Mouse (Mus musculus): ENCODE measurements at regions not wholly inside any gene's neighbourhood (a gene's known extent, or its start where the extent isn't known, plus 50 kb on each side); places are given as distances from the start of the nearest gene placed in this dataset.

DNA sequence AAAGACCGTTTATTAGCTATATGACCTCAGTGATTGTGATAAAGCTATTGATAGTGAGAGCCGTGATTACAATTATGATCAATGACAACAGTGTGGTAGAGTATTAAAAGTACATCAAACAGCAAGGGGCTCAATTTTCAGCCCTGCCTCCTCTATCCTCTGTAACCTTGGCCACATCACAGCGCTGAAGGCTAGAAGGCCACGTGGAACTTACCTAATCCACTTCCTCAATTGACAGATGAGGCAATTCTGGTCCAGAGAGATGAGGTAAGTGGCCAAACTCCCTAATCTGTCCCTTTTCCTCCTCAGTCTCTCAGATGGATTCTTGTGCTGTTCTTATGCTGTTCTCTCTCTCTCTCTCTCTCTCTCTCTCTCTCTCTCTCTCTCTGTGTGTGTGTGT lies 114.7 kb upstream of the Tle3 start:
- DNase-seq (ENCODE audit: low spot score) (no peak), ATAC-seq (replicated peaks; ENCODE audit: low FRiP score) (no peak)
- Histone ChIP-seq H3K9ac (ENCODE audit: low read length) (no peak overlapping the region), H3K4me2 (ENCODE audit: low read depth, low read length, severe bottlenecking) (no peak overlapping the region), H3K4me3 (ENCODE audit: low read depth, low read length) (no peak overlapping the region), H3K9me3 (ENCODE audit: control insufficient read depth, low read length) (no peaks in the 10 kb centered on the region), H3K36me3 (ENCODE audit: control insufficient read depth, insufficient read depth, low read length) (no peaks in the 10 kb centered on the region), H3K4me1 (replicated peaks; ENCODE audit: control insufficient read depth, insufficient read depth, low read length) (peaks cover 10% of the 10 kb centered on the region), H3K27me3 (ENCODE audit: control insufficient read depth, insufficient read depth, low read length) (no peaks in the 10 kb centered on the region; the same call in 1 of the 2 replicates), H3K27ac (ENCODE audit: low read depth, low read length) (no peak overlapping the region)
- WGBS: 79% methylated on average over 4 of the region's 4 CpGs

DNA sequence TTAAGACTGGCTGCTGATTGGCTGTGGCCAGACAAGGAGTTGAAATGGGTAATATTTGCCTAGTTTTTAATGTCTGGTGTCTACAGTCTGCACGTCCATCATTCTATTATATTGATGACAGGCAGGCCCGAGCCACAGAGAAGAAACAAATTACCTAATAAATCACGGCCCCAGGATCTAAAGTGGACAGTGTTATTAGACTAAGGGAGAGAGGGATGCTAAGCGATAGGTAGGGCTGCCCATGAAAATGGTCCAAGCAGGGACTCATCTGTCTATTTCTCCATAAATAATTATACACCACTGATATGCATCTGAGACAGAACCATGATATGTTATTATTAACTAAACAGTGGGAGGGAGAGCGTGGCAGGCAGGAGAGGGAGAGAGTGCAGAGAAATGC lies 114.1 kb upstream of the Tle3 start:
- ATAC-seq (replicated peaks; ENCODE audit: low FRiP score) (no peak), DNase-seq (ENCODE audit: low spot score) (no peak)
- H3K4me2 ChIP-seq (ENCODE audit: low read depth, low read length, severe bottlenecking): no peak overlapping the region
- no peak overlapping the region for H3K9ac ChIP-seq (ENCODE audit: low read length)
- no peak overlapping the region for H3K4me3 ChIP-seq (ENCODE audit: low read depth, low read length)
- peaks cover 10% of the 10 kb centered on the region for H3K4me1 ChIP-seq (replicated peaks; ENCODE audit: control insufficient read depth, insufficient read depth, low read length)
- no peak overlapping the region for H3K27ac ChIP-seq (ENCODE audit: low read depth, low read length)
- WGBS: 77% methylated on average over 5 of the region's 5 CpGs
- H3K27me3 ChIP-seq (ENCODE audit: control insufficient read depth, insufficient read depth, low read length): no peaks in the 10 kb centered on the region; the same call in 1 of the 2 replicates
- no peaks in the 10 kb centered on the region for H3K9me3 ChIP-seq (ENCODE audit: control insufficient read depth, low read length)
- no peaks in the 10 kb centered on the region for H3K36me3 ChIP-seq (ENCODE audit: control insufficient read depth, insufficient read depth, low read length)

DNA sequence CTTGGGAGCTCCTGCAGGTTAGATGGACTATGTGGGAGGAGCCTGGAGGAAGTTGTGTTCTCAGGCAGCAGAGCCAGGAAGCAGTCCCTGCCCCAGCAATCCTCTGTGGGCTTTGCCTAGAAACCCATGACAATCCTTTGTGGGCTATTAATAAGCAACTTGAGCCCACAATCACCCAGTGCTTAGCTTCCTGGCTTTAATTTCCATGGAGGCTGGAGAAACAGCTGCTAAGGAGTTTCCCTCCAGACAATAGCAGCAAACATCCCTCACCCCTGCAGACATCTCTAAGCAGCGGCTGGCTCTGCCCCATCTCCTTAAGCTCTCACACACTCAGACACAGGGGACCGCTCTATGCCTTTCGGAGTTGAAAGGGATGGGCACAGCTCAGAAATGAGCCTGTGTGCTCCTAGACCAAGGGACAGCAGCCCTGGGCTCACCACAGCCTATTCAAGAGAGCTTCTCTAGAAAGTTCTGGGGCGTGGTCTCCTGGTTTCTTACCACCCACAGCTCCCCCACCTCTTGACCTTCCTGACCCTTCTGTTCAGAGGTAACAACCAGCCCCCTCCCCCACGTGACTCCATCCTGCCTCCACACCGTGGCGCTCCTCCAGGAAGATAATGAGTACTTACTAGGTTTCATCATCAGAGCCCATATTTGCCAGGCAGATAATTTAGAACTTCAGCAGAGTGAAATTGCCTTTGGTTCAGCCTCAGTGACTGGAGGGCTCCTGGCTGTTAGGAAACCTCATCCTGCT lies 112.6 kb upstream of the Tle3 start:
- Histone ChIP-seq H3K4me3 (ENCODE audit: low read depth, low read length) (no peak overlapping the region), H3K27ac (ENCODE audit: low read depth, low read length) (no peak overlapping the region), H3K4me2 (ENCODE audit: low read depth, low read length, severe bottlenecking) (no peak overlapping the region), H3K4me1 (replicated peaks; ENCODE audit: control insufficient read depth, insufficient read depth, low read length) (peaks cover 10% of the 10 kb centered on the region), H3K9me3 (ENCODE audit: control insufficient read depth, low read length) (no peaks in the 10 kb centered on the region), H3K9ac (ENCODE audit: low read length) (no peak overlapping the region), H3K27me3 (ENCODE audit: control insufficient read depth, insufficient read depth, low read length) (no peaks in the 10 kb centered on the region; the same call in 1 of the 2 replicates), H3K36me3 (ENCODE audit: control insufficient read depth, insufficient read depth, low read length) (no peaks in the 10 kb centered on the region)
- WGBS: 3% methylated on average over 7 of the region's 7 CpGs
- ATAC-seq (replicated peaks; ENCODE audit: low FRiP score) (no peak), DNase-seq (ENCODE audit: low spot score) (no peak)

DNA sequence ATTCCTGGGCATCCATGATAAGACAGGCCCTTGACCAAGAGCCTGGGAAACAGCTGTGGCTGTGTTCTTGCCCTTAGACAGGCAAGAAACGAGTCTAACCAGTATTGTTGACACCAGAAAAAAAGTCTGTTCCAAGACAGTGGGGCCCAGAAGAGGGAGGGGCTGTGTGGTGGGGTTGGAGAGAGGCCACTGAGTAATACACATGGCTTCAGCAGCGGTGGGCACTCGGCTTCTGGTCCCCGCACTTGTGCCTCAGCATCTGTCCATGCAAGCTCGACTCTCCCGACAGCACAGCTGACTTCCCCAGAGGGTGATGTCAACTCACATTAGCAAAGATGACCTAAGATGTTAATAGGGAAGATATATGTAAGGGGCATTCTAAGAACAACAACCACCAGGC lies 110.9 kb upstream of the Tle3 start:
- Histone ChIP-seq H3K4me2 (ENCODE audit: low read depth, low read length, severe bottlenecking) (no peak overlapping the region), H3K4me1 (replicated peaks; ENCODE audit: control insufficient read depth, insufficient read depth, low read length) (peaks cover 10% of the 10 kb centered on the region), H3K4me3 (ENCODE audit: low read depth, low read length) (no peak overlapping the region), H3K36me3 (ENCODE audit: control insufficient read depth, insufficient read depth, low read length) (no peaks in the 10 kb centered on the region), H3K9ac (ENCODE audit: low read length) (no peak overlapping the region), H3K27me3 (ENCODE audit: control insufficient read depth, insufficient read depth, low read length) (no peaks in the 10 kb centered on the region; the same call in 1 of the 2 replicates), H3K27ac (ENCODE audit: low read depth, low read length) (no peak overlapping the region), H3K9me3 (ENCODE audit: control insufficient read depth, low read length) (no peaks in the 10 kb centered on the region)
- no peak for DNase-seq (ENCODE audit: low spot score)
- no peak for ATAC-seq (replicated peaks; ENCODE audit: low FRiP score)
- 84% methylated on average over 6 of the region's 6 CpGs for WGBS

DNA sequence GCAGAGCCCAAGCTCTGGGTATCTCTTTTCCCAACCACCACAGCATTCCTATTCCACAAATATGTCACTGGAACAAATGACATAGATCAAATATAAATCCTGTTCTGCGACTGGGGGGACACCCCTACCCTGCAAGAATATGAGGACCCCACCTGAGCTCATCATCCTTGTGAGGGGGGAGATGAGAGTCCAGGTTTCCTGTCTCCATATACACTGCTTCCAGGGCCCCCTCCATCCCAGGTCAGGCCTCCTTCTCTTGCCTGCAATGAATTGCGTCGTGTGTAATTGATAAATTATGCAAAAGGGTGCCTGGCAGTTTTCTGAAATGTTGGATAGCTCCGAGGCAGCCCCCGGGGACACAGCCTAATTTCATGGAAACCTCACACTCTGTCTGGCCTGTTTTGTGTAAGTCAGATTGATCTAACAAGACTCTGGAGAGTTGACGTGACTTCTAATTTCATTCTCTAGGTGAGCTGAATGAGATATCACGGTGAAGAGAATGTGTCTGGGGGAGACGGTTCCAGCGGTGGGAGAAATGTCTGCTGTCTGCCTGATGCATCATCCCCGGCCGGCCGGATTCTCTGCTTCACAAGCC lies 110.3 kb upstream of the Tle3 start:
- Histone ChIP-seq H3K36me3 (ENCODE audit: control insufficient read depth, insufficient read depth, low read length) (no peaks in the 10 kb centered on the region), H3K4me3 (ENCODE audit: low read depth, low read length) (no peak overlapping the region), H3K4me1 (replicated peaks; ENCODE audit: control insufficient read depth, insufficient read depth, low read length) (peaks cover 10% of the 10 kb centered on the region), H3K9me3 (ENCODE audit: control insufficient read depth, low read length) (no peaks in the 10 kb centered on the region), H3K4me2 (ENCODE audit: low read depth, low read length, severe bottlenecking) (no peak overlapping the region), H3K9ac (ENCODE audit: low read length) (no peak overlapping the region), H3K27ac (ENCODE audit: low read depth, low read length) (no peak overlapping the region), H3K27me3 (ENCODE audit: control insufficient read depth, insufficient read depth, low read length) (no peaks in the 10 kb centered on the region; the same call in 1 of the 2 replicates)
- WGBS: 62% methylated on average over 12 of the region's 12 CpGs
- ATAC-seq (replicated peaks; ENCODE audit: low FRiP score) (no peak), DNase-seq (ENCODE audit: low spot score) (no peak)

- WGBS: 85% methylated on average over 4 of the region's 4 CpGs
- Histone ChIP-seq H3K4me3 (ENCODE audit: low read depth, low read length) (no peak overlapping the region), H3K4me2 (ENCODE audit: low read depth, low read length, severe bottlenecking) (no peak overlapping the region), H3K27ac (ENCODE audit: low read depth, low read length) (no peak overlapping the region), H3K36me3 (ENCODE audit: control insufficient read depth, insufficient read depth, low read length) (no peaks in the 10 kb centered on the region), H3K9ac (ENCODE audit: low read length) (no peak overlapping the region), H3K27me3 (ENCODE audit: control insufficient read depth, insufficient read depth, low read length) (no peaks in the 10 kb centered on the region; the same call in 1 of the 2 replicates), H3K9me3 (ENCODE audit: control insufficient read depth, low read length) (no peaks in the 10 kb centered on the region), H3K4me1 (replicated peaks; ENCODE audit: control insufficient read depth, insufficient read depth, low read length) (peaks cover 12% of the 10 kb centered on the region)
- DNase-seq (ENCODE audit: low spot score): no peak
- no peak for ATAC-seq (replicated peaks; ENCODE audit: low FRiP score)
Measured at GRCm38 (mm10) chr9:61263335-61263734, 108.8 kb upstream of the Tle3 start.

- 85% methylated on average over 5 of the region's 5 CpGs for WGBS
- no peaks in the 10 kb centered on the region for H3K36me3 ChIP-seq (ENCODE audit: control insufficient read depth, insufficient read depth, low read length)
- no peak overlapping the region for H3K9ac ChIP-seq (ENCODE audit: low read length)
- no peak overlapping the region for H3K4me2 ChIP-seq (ENCODE audit: low read depth, low read length, severe bottlenecking)
- H3K27ac ChIP-seq (ENCODE audit: low read depth, low read length): no peak overlapping the region
- H3K27me3 ChIP-seq (ENCODE audit: control insufficient read depth, insufficient read depth, low read length): no peaks in the 10 kb centered on the region
- H3K4me3 ChIP-seq (ENCODE audit: low read depth, low read length): no peak overlapping the region
- DNase-seq (ENCODE audit: low spot score): no peak
- no peak for ATAC-seq (replicated peaks; ENCODE audit: low FRiP score)
- no peaks in the 10 kb centered on the region for H3K9me3 ChIP-seq (ENCODE audit: control insufficient read depth, low read length)
- H3K4me1 ChIP-seq (replicated peaks; ENCODE audit: control insufficient read depth, insufficient read depth, low read length): 0 out of 2 replicates have a peak, but pooled peaks cover 7% of the 10 kb centered on the region
Measured at GRCm38 (mm10) chr9:61265466-61265865, 106.7 kb upstream of the Tle3 start.

DNA sequence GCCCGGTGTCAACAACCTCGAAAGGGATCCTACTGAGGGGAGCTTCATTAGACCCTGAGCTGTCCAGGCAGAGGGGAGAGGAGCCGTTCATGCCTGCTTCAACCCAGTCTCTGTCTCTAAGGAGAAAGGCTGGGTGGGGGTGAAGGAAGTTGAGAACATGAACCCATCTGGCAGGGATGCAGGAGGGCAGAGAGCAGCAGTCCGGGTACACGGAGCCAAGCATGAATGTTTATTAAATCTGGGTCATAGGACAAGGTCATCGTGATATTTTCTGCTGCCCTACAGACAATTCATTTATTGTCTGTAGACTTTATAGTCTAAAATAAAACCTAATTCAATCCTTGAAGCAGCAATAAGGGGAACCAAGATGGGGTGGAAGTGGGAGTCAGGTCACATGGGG lies 105.2 kb upstream of the Tle3 start:
- DNase-seq (ENCODE audit: low spot score) (no peak), ATAC-seq (replicated peaks; ENCODE audit: low FRiP score) (no peak)
- Histone ChIP-seq H3K27ac (ENCODE audit: low read depth, low read length) (no peak overlapping the region), H3K9me3 (ENCODE audit: control insufficient read depth, low read length) (no peaks in the 10 kb centered on the region), H3K9ac (ENCODE audit: low read length) (no peak overlapping the region), H3K4me3 (ENCODE audit: low read depth, low read length) (no peak overlapping the region), H3K27me3 (ENCODE audit: control insufficient read depth, insufficient read depth, low read length) (0 out of 2 replicates have a peak, but pooled peaks cover 2% of the 10 kb centered on the region), H3K4me1 (replicated peaks; ENCODE audit: control insufficient read depth, insufficient read depth, low read length) (0 out of 2 replicates have a peak, but pooled peaks cover 2% of the 10 kb centered on the region), H3K4me2 (ENCODE audit: low read depth, low read length, severe bottlenecking) (no peak overlapping the region), H3K36me3 (ENCODE audit: control insufficient read depth, insufficient read depth, low read length) (no peaks in the 10 kb centered on the region)
- WGBS: 83% methylated on average over 6 of the region's 6 CpGs

Data from forebrain, embryonic 11.5 days (tissue).